Mouse (Mus musculus) brain, embryonic 14.5 days (tissue): ENCODE measurements around the gene Bcl2l2. TPM values are rescaled to one million over a fixed set of nuclear protein-coding genes. Genes with fewer than 3 reads are reported as not detected.

Experiments used
- DNase-seq: peaks from one replicate; pipeline ENCODE4 v3.0.0-alpha.2; 2011; ENCODE audit warnings: low read depth
- CTCF ChIP-seq: fragments of 200-500 bp; IDR thresholded peaks from 2 replicates; pipeline ENCODE4 v1.5.1; 2012; ENCODE audit warnings: inconsistent platforms, mild to moderate bottlenecking, moderate library complexity, borderline replicate concordance; ENCODE audit not compliant: insufficient read depth, insufficient read length; ENCODE audit errors: extremely low read depth
- POLR2A ChIP-seq: fragments of 200-500 bp; IDR thresholded peaks from 2 replicates; pipeline ENCODE4 v1.6.1; 2012; ENCODE audit warnings: mild to moderate bottlenecking, inconsistent platforms, borderline replicate concordance; ENCODE audit not compliant: poor library complexity, insufficient read depth, insufficient read length, severe bottlenecking; ENCODE audit errors: extremely low read depth
- polyA plus RNA-seq: library from polyadenylated mRNA; depleted of rRNA; stranded (reverse); fragments of >200 nt; gene quantifications from 2 replicates; pipeline ENCODE4 v1.2.3, GENCODE M21; 2012; rRNA removed

Gene Bcl2l2
- polyA plus RNA-seq = 39.5 and 47.2 TPM in 2 replicates

GRCm38 (mm10) chr14:54883154-54884021 lies at the start of gene Bcl2l2, which contains the start of gene Gm20521:
Gene Bcl2l2 (plus strand): TSS chr14:54883377.
Gene Gm20521 (plus strand): TSS chr14:54883441.
- DNase-seq = peak; percentile 93
- TF ChIP-seq CTCF = no peak
- peak; percentile 46; the same call in 1 of the 2 replicates for TF ChIP-seq POLR2A

GRCm38 (mm10) chr14:54843461-54843860 lies 39.7 kb upstream of the Bcl2l2 start:
- no peak for TF ChIP-seq CTCF
- TF ChIP-seq POLR2A = no peak
- DNase-seq = peak; percentile 81

- TF ChIP-seq POLR2A = no peak
- no peak for TF ChIP-seq CTCF
- DNase-seq = no peak
Measured at GRCm38 (mm10) chr14:54855726-54856125, 27.5 kb upstream of the Bcl2l2 start.

- TF ChIP-seq CTCF (no peak), POLR2A (no peak)
Measured at GRCm38 (mm10) chr14:54856703-54857102, 26.5 kb upstream of the Bcl2l2 start.

GRCm38 (mm10) chr14:54857891-54858290 lies 25.3 kb upstream of the Bcl2l2 start:
- TF ChIP-seq POLR2A (no peak), CTCF (no peak)
- DNase-seq = peak; percentile 1

More at GRCm38 (mm10) chr14:54856703-54857102, 26.5 kb upstream of the Bcl2l2 start:
- no peak for DNase-seq

- DNase-seq = peak; percentile 67
- peak; percentile 72; the same call in 1 of the 2 replicates for TF ChIP-seq CTCF
- TF ChIP-seq POLR2A = no peak
Measured at GRCm38 (mm10) chr14:54860511-54860910, 22.7 kb upstream of the Bcl2l2 start.

- DNase-seq = peak; percentile 96
- TF ChIP-seq POLR2A (peak; percentile 85), CTCF (no peak)
Measured at GRCm38 (mm10) chr14:54863501-54864312, 19.5 kb upstream of the Bcl2l2 start.

- peak; percentile 18 for DNase-seq
- no peak for TF ChIP-seq POLR2A
Measured at GRCm38 (mm10) chr14:54864313-54865036, 18.7 kb upstream of the Bcl2l2 start.

- no peak for DNase-seq
Measured at GRCm38 (mm10) chr14:54865626-54866025, 17.6 kb upstream of the Bcl2l2 start.

GRCm38 (mm10) chr14:54866268-54866667 lies 16.9 kb upstream of the Bcl2l2 start:
- no peak for DNase-seq

More at GRCm38 (mm10) chr14:54865626-54866025, 17.6 kb upstream of the Bcl2l2 start:
- TF ChIP-seq POLR2A (no peak), CTCF (no peak)

GRCm38 (mm10) chr14:54866936-54867335 lies 16.2 kb upstream of the Bcl2l2 start:
- no peak for TF ChIP-seq POLR2A
- peak; percentile 52; the same call in 1 of the 2 replicates for TF ChIP-seq CTCF
- no peak for DNase-seq

More at GRCm38 (mm10) chr14:54866268-54866667, 16.9 kb upstream of the Bcl2l2 start:
- TF ChIP-seq CTCF = no peak
- TF ChIP-seq POLR2A = no peak

- no peak for TF ChIP-seq POLR2A
- no peak for TF ChIP-seq CTCF
- DNase-seq = no peak
Measured at GRCm38 (mm10) chr14:54868026-54868425, 15.2 kb upstream of the Bcl2l2 start.
